Mouse (Mus musculus) MEL (cell line): ENCODE measurements around the gene Cux1. TPM values are rescaled to one million over a fixed set of nuclear protein-coding genes. Genes with fewer than 3 reads are reported as not detected.

Source experiments
- DNase-seq: peaks from one replicate; pipeline ENCODE4 v3.0.0; 2011; ENCODE audit warnings: low read depth, low spot score
- H3K27ac ChIP-seq: 2 replicates; pipeline ENCODE4 v1.5.1; 2012; ENCODE audit warnings: low read depth, mild to moderate bottlenecking, control low read depth, low read length, moderate library complexity; ENCODE audit not compliant: control insufficient read depth
- H3K27me3 ChIP-seq, 2 experiments: fragments of 150-350 bp in 1 of 2; sonication (generic) in 1 of 2; 2 replicates each; pipeline ENCODE4 v1.6.1; 2012; ENCODE audit warnings: low read length in 2 of 2, mild to moderate bottlenecking in 2 of 2, improper control_type of control experiment in 1 of 2, moderate library complexity in 1 of 2; ENCODE audit not compliant: insufficient read depth in 2 of 2, control insufficient read depth in 1 of 2
- H3K36me3 ChIP-seq, 2 experiments: 2 replicates each; pipeline ENCODE4 v1.6.1; 2012 to 2014; ENCODE audit warnings: low read length in 2 of 2, improper control_type of control experiment in 1 of 2, inconsistent platforms in 1 of 2, mild to moderate bottlenecking in 1 of 2; ENCODE audit not compliant: insufficient read depth in 2 of 2, control insufficient read depth in 1 of 2
- H3K4me1 ChIP-seq, 2 experiments: fragments of 150-350 bp in 1 of 2; sonication (generic) in 1 of 2; 2 replicates each; pipeline ENCODE4 v1.6.1; 2012; ENCODE audit warnings: low read length in 2 of 2, improper control_type of control experiment in 1 of 2, mild to moderate bottlenecking in 1 of 2; ENCODE audit not compliant: insufficient read depth in 2 of 2, control insufficient read depth in 1 of 2
- H3K4me3 ChIP-seq, 2 experiments: fragments of 150-350 bp in 1 of 2; sonication (generic) in 1 of 2; 2 replicates each; pipeline ENCODE4 v1.5.1; 2012; ENCODE audit warnings: low read depth in 2 of 2, low read length in 2 of 2, mild to moderate bottlenecking in 2 of 2, moderate library complexity in 2 of 2, control low read depth in 1 of 2, improper control_type of control experiment in 1 of 2; ENCODE audit not compliant: control insufficient read depth in 1 of 2, insufficient read depth in 1 of 2
- H3K79me2 ChIP-seq: 2 replicates; pipeline ENCODE4 v1.6.1; 2012; ENCODE audit warnings: mild to moderate bottlenecking, low read length, moderate library complexity; ENCODE audit not compliant: control insufficient read depth, poor library complexity, insufficient read depth
- H3K9ac ChIP-seq: 2 replicates; pipeline ENCODE4 v1.6.1; 2012; ENCODE audit warnings: low read depth, mild to moderate bottlenecking, control low read depth, low read length, moderate library complexity; ENCODE audit not compliant: control insufficient read depth, poor library complexity, severe bottlenecking
- H3K9me3 ChIP-seq: fragments of 150-350 bp; sonication (generic); replicated peaks from 2 replicates; pipeline ENCODE4 v1.6.1; 2012; ENCODE audit warnings: mild to moderate bottlenecking, low read length, improper control_type of control experiment, moderate library complexity; ENCODE audit not compliant: insufficient read depth
- BHLHE40 ChIP-seq: IDR thresholded peaks from 2 replicates; pipeline ENCODE4 v1.6.1; 2012; ENCODE audit warnings: low read depth, mild to moderate bottlenecking, inconsistent platforms, low read length, improper control_type of control experiment, borderline replicate concordance
- CHD2 ChIP-seq: IDR thresholded peaks from 2 replicates; pipeline ENCODE4 v1.6.1; 2011; ENCODE audit warnings: low read length, improper control_type of control experiment
- CTCF ChIP-seq, 3 experiments: IDR thresholded peaks in 2 of 3; conservative IDR thresholded peaks in 1 of 3; 2 replicates each; pipeline ENCODE4 v1.5.1; 2011 to 2012; ENCODE audit warnings: low read length in 3 of 3, low read depth in 2 of 3, mild to moderate bottlenecking in 2 of 3, improper control_type of control experiment in 1 of 3, inconsistent platforms in 1 of 3, mixed read lengths in 1 of 3, moderate library complexity in 1 of 3; ENCODE audit not compliant: control insufficient read depth in 1 of 3, insufficient read depth in 1 of 3, poor library complexity in 1 of 3, severe bottlenecking in 1 of 3
- E2F4 ChIP-seq: IDR thresholded peaks from 2 replicates; pipeline ENCODE4 v1.6.1; 2011; ENCODE audit warnings: low read depth, low read length, improper control_type of control experiment, borderline replicate concordance
- ELF1 ChIP-seq: IDR thresholded peaks from 2 replicates; pipeline ENCODE4 v1.6.1; 2014; ENCODE audit warnings: low read depth, mild to moderate bottlenecking, inconsistent platforms, low read length, improper control_type of control experiment, moderate library complexity
- EP300 ChIP-seq, 2 experiments: IDR thresholded peaks; 2 replicates each; pipeline ENCODE4 v1.6.1; 2011; ENCODE audit warnings: improper control_type of control experiment in 2 of 2, low read length in 2 of 2, low read depth in 1 of 2, mild to moderate bottlenecking in 1 of 2
- ETS1 ChIP-seq: IDR thresholded peaks from 2 replicates; pipeline ENCODE4 v1.6.1; 2012; ENCODE audit warnings: low read depth, mild to moderate bottlenecking, inconsistent platforms, low read length, improper control_type of control experiment, moderate library complexity
- GABPA ChIP-seq: IDR thresholded peaks from 2 replicates; pipeline ENCODE4 v1.6.1; 2012; ENCODE audit warnings: low read depth, mild to moderate bottlenecking, inconsistent platforms, low read length, improper control_type of control experiment, moderate library complexity
- GATA1 ChIP-seq: IDR thresholded peaks from 2 replicates; pipeline ENCODE4 v1.6.1; 2011; ENCODE audit warnings: low read depth, low read length, improper control_type of control experiment
- JUND ChIP-seq: IDR thresholded peaks from 2 replicates; pipeline ENCODE4 v1.6.1; 2011; ENCODE audit warnings: low read depth, mild to moderate bottlenecking, improper control_type of control experiment, low read length
- MEF2A ChIP-seq: IDR thresholded peaks from 2 replicates; pipeline ENCODE4 v1.6.1; 2014; ENCODE audit warnings: low read depth, mild to moderate bottlenecking, inconsistent platforms, low read length, improper control_type of control experiment; ENCODE audit not compliant: poor library complexity, insufficient replicate concordance, severe bottlenecking; ENCODE audit errors: extremely low read depth
- MXI1 ChIP-seq: IDR thresholded peaks from 2 replicates; pipeline ENCODE4 v1.6.1; 2011; ENCODE audit warnings: mild to moderate bottlenecking, low read depth, low read length, improper control_type of control experiment
- MYC ChIP-seq: IDR thresholded peaks from 2 replicates; pipeline ENCODE4 v1.6.1; 2011; ENCODE audit warnings: low read depth, mild to moderate bottlenecking, low read length, improper control_type of control experiment, moderate library complexity
- NELFE ChIP-seq: IDR thresholded peaks from 2 replicates; pipeline ENCODE4 v1.6.1; 2011; ENCODE audit warnings: low read depth, low read length, improper control_type of control experiment
- NRF1 ChIP-seq: IDR thresholded peaks from 2 replicates; pipeline ENCODE4 v1.6.1; 2014; ENCODE audit warnings: low read depth, mild to moderate bottlenecking, inconsistent platforms, low read length, improper control_type of control experiment, moderate library complexity; ENCODE audit not compliant: poor library complexity, insufficient read depth, severe bottlenecking
- POLR2A ChIP-seq, 2 experiments: IDR thresholded peaks; 2 replicates each; pipeline ENCODE4 v1.6.1; 2011 to 2012; ENCODE audit warnings: low read length in 2 of 2, mild to moderate bottlenecking in 2 of 2, control low read depth in 1 of 2, improper control_type of control experiment in 1 of 2, low read depth in 1 of 2, moderate library complexity in 1 of 2; ENCODE audit not compliant: control insufficient read depth in 1 of 2, insufficient read depth in 1 of 2, poor library complexity in 1 of 2
- RCOR1 ChIP-seq: IDR thresholded peaks from 2 replicates; pipeline ENCODE4 v1.6.1; 2012; ENCODE audit warnings: low read depth, mild to moderate bottlenecking, inconsistent platforms, low read length, improper control_type of control experiment
- SIN3A ChIP-seq: IDR thresholded peaks from 2 replicates; pipeline ENCODE4 v1.6.1; 2012; ENCODE audit warnings: low read length, improper control_type of control experiment, inconsistent platforms
- SMC3 ChIP-seq: IDR thresholded peaks from 2 replicates; pipeline ENCODE4 v1.6.1; 2011; ENCODE audit warnings: low read depth, low read length, improper control_type of control experiment
- TAL1 ChIP-seq: IDR thresholded peaks from 2 replicates; pipeline ENCODE4 v1.6.1; 2012; ENCODE audit warnings: mild to moderate bottlenecking, inconsistent platforms, low read length, moderate library complexity, mixed read lengths
- TCF12 ChIP-seq: IDR thresholded peaks from 2 replicates; pipeline ENCODE4 v1.6.1; 2014; ENCODE audit warnings: low read depth, mild to moderate bottlenecking, inconsistent platforms, low read length, improper control_type of control experiment, moderate library complexity
- ZNF384 ChIP-seq: IDR thresholded peaks from 2 replicates; pipeline ENCODE4 v1.6.1; 2012; ENCODE audit warnings: low read depth, mild to moderate bottlenecking, inconsistent platforms, low read length, improper control_type of control experiment
- polyA plus RNA-seq, 2 experiments: library from polyadenylated mRNA; stranded (reverse) in 1 of 2; unstranded in 1 of 2; fragments of >175 nt in 1 of 2; fragments of >200 nt in 1 of 2; gene quantifications; 2 replicates each; pipeline versions ENCODE4 v1.2.1 to v1.2.4; 2012; ENCODE audit warnings: low replicate concordance in 2 of 2, low read depth in 1 of 2; ENCODE audit not compliant: insufficient read length in 2 of 2, insufficient read depth in 1 of 2, missing spikeins in 1 of 2
- total RNA-seq: library from RNA; depleted of rRNA; stranded (reverse); fragments of 300-350 nt; gene quantifications from 2 replicates; pipeline ENCODE4 v1.2.3, GENCODE M21; 2012

The Cux1 gene
- total and polyA plus RNA-seq, 3 experiments: 71.1 to 104 TPM; not detected in 1

DNA sequence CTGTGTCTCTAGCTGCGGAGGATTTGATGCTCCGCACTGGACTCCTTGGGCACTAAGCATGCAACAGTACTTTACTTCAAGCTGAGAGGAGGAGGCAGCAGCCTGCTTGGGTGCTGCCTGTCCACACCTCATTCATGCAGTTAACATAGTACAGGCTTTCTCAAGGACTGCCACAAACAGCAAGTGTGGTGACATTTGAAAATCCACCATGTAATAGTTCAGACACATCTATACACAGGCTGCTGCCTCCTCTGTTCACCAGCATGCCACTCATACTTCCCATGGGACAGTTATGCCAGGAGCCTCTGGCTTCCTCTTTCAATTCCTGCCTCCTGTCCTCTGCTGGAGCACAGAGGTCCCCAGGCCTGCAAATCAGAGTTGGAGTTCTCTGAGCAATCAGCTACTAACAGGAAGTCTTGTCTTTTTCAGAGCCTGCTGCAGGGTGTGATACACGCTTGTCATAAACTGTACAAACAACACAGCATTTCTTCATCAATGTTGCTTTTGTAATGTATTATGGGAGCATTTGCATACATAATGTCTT, 211.6 kb downstream of the Cux1 start:
- no peak for TF ChIP-seq ETS1
- no peak for TF ChIP-seq CHD2
- TF ChIP-seq JUND: no peak
- TF ChIP-seq MXI1: no peak
- TF ChIP-seq SIN3A: no peak
- TF ChIP-seq POLR2A (IDR thresholded peaks at IDR 0.05; ENCODE audit: control insufficient read depth in 1 of 2, insufficient read depth in 1 of 2, low read depth in 1 of 2, low read length in 2 of 2, poor library complexity in 1 of 2): no peak
- TF ChIP-seq GABPA: no peak
- TF ChIP-seq CTCF (IDR thresholded peaks at IDR 0.05 in 2 of 3, conservative IDR thresholded peaks at IDR 0.05 in 1 of 3; ENCODE audit: control insufficient read depth in 1 of 3, insufficient read depth in 1 of 3, low read depth in 2 of 3, low read length in 3 of 3, poor library complexity in 1 of 3, severe bottlenecking in 1 of 3): no peak
- no peak for TF ChIP-seq RCOR1
- no peak for TF ChIP-seq NELFE
- no peak for TF ChIP-seq TAL1
- TF ChIP-seq TCF12: no peak
- TF ChIP-seq EP300 (IDR thresholded peaks at IDR 0.05; ENCODE audit: low read depth in 1 of 2, low read length in 2 of 2): no peak
- no peak for TF ChIP-seq ZNF384
- peaks cover 0 to 31% of the 10 kb centered on the region in 2 experiments; a peak in 2 of 4 replicates for H3K36me3 ChIP-seq

DNA sequence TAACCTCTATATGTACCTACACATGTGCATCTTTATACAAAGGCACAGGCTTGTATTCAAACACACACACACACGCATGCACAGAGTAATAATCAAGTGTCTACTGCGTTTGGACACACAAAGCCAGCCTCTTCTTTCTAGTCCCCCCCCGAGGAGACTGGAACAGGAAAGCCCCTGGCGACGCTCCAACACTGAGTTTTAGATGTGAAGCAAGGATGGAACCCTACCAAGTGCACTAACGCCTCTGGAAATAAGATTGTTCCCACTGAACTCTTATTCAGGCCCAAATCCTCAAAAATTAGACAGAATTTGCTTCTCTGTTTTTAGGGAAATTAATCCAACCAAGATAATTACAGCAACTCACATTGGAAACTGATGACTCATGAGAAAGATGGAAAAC, 212.6 kb downstream of the Cux1 start:
- H3K9ac ChIP-seq: no peak overlapping the region
- no peak for TF ChIP-seq MXI1
- TF ChIP-seq, all 39 proteins: peak for 0
- Histone ChIP-seq H3K9me3 (no peaks in the 10 kb centered on the region), H3K27me3 (no peaks in the 10 kb centered on the region), H3K4me1 (no peaks in the 10 kb centered on the region), H3K79me2 (no peaks in the 10 kb centered on the region), H3K27ac (no peak overlapping the region), H3K36me3 (peaks cover 0 to 23% of the 10 kb centered on the region in 2 experiments; a peak in 2 of 4 replicates), H3K4me3 (no peak overlapping the region)
- DNase-seq: no peak

More for the DNA sequence above, 211.6 kb downstream of the Cux1 start:
- Histone ChIP-seq H3K4me1 (no peaks in the 10 kb centered on the region), H3K4me3 (no peak overlapping the region), H3K27me3 (no peaks in the 10 kb centered on the region), H3K79me2 (no peaks in the 10 kb centered on the region), H3K9me3 (no peaks in the 10 kb centered on the region), H3K9ac (no peak overlapping the region), H3K27ac (no peak overlapping the region)
- DNase-seq: no peak

DNA sequence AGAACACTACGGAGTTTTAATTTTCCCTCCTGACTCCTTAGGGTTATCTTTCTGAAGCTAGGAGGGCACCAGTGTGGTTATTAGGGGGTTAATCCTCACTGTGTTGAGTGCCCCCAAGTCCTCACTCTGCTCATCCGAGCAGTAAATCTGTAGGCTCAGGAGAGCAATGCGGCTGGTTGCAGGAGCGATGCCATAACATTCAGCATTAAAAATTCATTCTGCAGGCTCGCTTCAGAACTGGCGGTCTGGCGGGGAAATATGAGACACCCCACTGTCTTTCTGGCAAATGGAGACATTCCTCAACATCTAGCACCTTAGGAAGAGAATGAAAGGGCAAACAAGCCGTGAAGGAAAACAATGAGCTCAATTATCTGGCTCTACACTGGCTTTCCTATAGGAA, 214.2 kb downstream of the Cux1 start:
- Histone ChIP-seq H3K9me3 (no peaks in the 10 kb centered on the region), H3K79me2 (no peaks in the 10 kb centered on the region; the same call in 1 of the 2 replicates), H3K4me1 (no peaks in the 10 kb centered on the region), H3K4me3 (no peak overlapping the region), H3K27ac (no peak overlapping the region)
- no peak for DNase-seq
- TF ChIP-seq NELFE (no peak), ELF1 (no peak), TCF12 (no peak), MEF2A (no peak), GATA1 (no peak), BHLHE40 (no peak), CHD2 (no peak), NRF1 (no peak), MXI1 (no peak), E2F4 (no peak), MYC (no peak), SMC3 (no peak)
- TF ChIP-seq, all 39 proteins: peak for 0
- peaks cover 0 to 27% of the 10 kb centered on the region in 2 experiments; a peak in 2 of 4 replicates for H3K36me3 ChIP-seq
- H3K9ac ChIP-seq: no peak overlapping the region
- no peaks in the 10 kb centered on the region for H3K27me3 ChIP-seq
